Mouse (Mus musculus): Measurements from ENCODE around the gene Pram1. TPM values are rescaled to one million over a fixed set of nuclear protein-coding genes. Genes with fewer than 3 reads are reported as not detected.

Pram1 gene
- not detected for polyA plus RNA-seq (2014; fragmentation: Illumina TruSeq; extraction: RNeasy Lipid Tissue Mini Kit (QIAGEN cat#74804); ENCODE audit: low read depth, low replicate concordance)

DNA sequence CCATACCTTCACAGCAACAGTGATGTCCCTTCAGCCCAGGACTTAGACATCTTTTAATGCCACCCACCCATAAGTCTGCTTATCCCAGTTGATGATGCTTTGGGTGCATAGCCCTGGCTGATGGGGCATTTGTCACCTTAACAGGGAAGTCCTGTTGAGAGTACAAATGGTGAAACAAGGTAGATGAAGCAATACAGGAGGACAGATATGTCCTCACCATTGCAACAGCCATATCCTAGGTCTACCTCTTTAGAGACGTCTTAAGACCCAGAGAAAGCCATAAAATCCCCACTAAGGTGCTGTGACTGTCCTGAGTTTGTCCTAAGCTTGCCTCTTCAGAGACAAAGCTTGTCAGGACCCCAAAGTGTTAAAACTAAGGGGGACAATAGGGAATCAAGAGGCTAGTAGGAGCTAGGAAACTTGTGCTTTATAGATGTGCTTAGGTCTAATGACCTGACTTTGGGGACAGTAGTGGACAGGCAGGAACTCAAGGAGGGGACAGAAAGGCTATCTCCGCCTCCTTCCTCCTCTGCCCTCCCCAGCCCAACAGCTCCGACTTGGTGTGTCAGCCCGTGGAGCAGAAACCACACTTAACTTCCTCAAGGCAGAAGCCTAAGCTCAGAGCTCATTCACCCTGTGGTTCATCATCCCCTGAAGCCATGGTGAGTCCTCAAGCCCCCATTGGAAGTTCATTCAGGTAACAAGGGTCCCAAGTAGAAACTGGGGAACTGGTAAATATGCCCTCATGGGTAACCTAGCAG, at the start of gene Pram1:
TSS of gene Pram1 (plus strand) at position 541 of the 761 bp plus-strand sequence.

GRCm38 (mm10) chr17:33628621-33629486, 9.0 kb upstream of the Pram1 start, which contains the start of gene Zfp414:
Gene Zfp414 (plus strand): TSS chr17:33629090.

GRCm38 (mm10) chr17:33686760-33687159, 48.9 kb downstream of the Pram1 start, which contains the start of gene Hnrnpm:
Gene Hnrnpm (minus strand): TSS chr17:33686860.

Other genes starting within 250 kb of the Pram1 start
- 45.2 TPM for gene Zfp101, start 243.4 kb upstream of the Pram1 start, polyA plus RNA-seq (2014; fragmentation: Illumina TruSeq; extraction: RNeasy Lipid Tissue Mini Kit (QIAGEN cat#74804); ENCODE audit: low read depth, low replicate concordance)
- not detected for gene Actl9, start 205.2 kb upstream of the Pram1 start, polyA plus RNA-seq (2014; fragmentation: Illumina TruSeq; extraction: RNeasy Lipid Tissue Mini Kit (QIAGEN cat#74804); ENCODE audit: low read depth, low replicate concordance)
- 3.1 TPM for gene Adamts10, start 113.9 kb upstream of the Pram1 start, polyA plus RNA-seq (2014; fragmentation: Illumina TruSeq; extraction: RNeasy Lipid Tissue Mini Kit (QIAGEN cat#74804); ENCODE audit: low read depth, low replicate concordance)
- gene Myo1f, start 82.3 kb upstream of the Pram1 start, polyA plus RNA-seq (2014; fragmentation: Illumina TruSeq; extraction: RNeasy Lipid Tissue Mini Kit (QIAGEN cat#74804); ENCODE audit: low read depth, low replicate concordance), result 0.32 TPM
- 4.3 TPM for gene Zfp414, start 9.0 kb upstream of the Pram1 start, polyA plus RNA-seq (2014; fragmentation: Illumina TruSeq; extraction: RNeasy Lipid Tissue Mini Kit (QIAGEN cat#74804); ENCODE audit: low read depth, low replicate concordance)
- 415 TPM for gene Hnrnpm, start 48.8 kb downstream of the Pram1 start, polyA plus RNA-seq (2014; fragmentation: Illumina TruSeq; extraction: RNeasy Lipid Tissue Mini Kit (QIAGEN cat#74804); ENCODE audit: low read depth, low replicate concordance)
- gene March2, start 80.6 kb downstream of the Pram1 start, polyA plus RNA-seq (2014; fragmentation: Illumina TruSeq; extraction: RNeasy Lipid Tissue Mini Kit (QIAGEN cat#74804); ENCODE audit: low read depth, low replicate concordance), result 26.0 TPM
- 27.5 TPM for gene Rab11b, start 122.5 kb downstream of the Pram1 start, polyA plus RNA-seq (2014; fragmentation: Illumina TruSeq; extraction: RNeasy Lipid Tissue Mini Kit (QIAGEN cat#74804); ENCODE audit: low read depth, low replicate concordance)
- gene Angptl4, start 143.8 kb downstream of the Pram1 start, polyA plus RNA-seq (2014; fragmentation: Illumina TruSeq; extraction: RNeasy Lipid Tissue Mini Kit (QIAGEN cat#74804); ENCODE audit: low read depth, low replicate concordance), result 1.0 TPM
- 5.3 TPM for gene Kank3, start 172.5 kb downstream of the Pram1 start, polyA plus RNA-seq (2014; fragmentation: Illumina TruSeq; extraction: RNeasy Lipid Tissue Mini Kit (QIAGEN cat#74804); ENCODE audit: low read depth, low replicate concordance)
- 77.1 TPM for gene Rps28, start 186.5 kb downstream of the Pram1 start, polyA plus RNA-seq (2014; fragmentation: Illumina TruSeq; extraction: RNeasy Lipid Tissue Mini Kit (QIAGEN cat#74804); ENCODE audit: low read depth, low replicate concordance)
- 28.2 TPM for gene Ndufa7, start 186.5 kb downstream of the Pram1 start, polyA plus RNA-seq (2014; fragmentation: Illumina TruSeq; extraction: RNeasy Lipid Tissue Mini Kit (QIAGEN cat#74804); ENCODE audit: low read depth, low replicate concordance)
- 5.6 TPM for gene Cd320, start 205.0 kb downstream of the Pram1 start, polyA plus RNA-seq (2014; fragmentation: Illumina TruSeq; extraction: RNeasy Lipid Tissue Mini Kit (QIAGEN cat#74804); ENCODE audit: low read depth, low replicate concordance)
- not detected for gene Gm7029, start 235.8 kb downstream of the Pram1 start, polyA plus RNA-seq (2014; fragmentation: Illumina TruSeq; extraction: RNeasy Lipid Tissue Mini Kit (QIAGEN cat#74804); ENCODE audit: low read depth, low replicate concordance)